Mouse (Mus musculus) retina, postnatal 1 day (tissue): Measurements from ENCODE around the gene Bmp2k.
A peak's percentile ranks its signal among the peaks of the same experiment; 100 is the strongest.

Experiments
- DNase-seq: peaks from one replicate; pipeline ENCODE4 v3.0.0-alpha.2; 2012

The Bmp2k gene

GRCm38 (mm10) chr5:97111207-97111910 lies 113.9 kb downstream of the Bmp2k start, which contains the start of gene Paqr3:
Paqr3 (minus strand) TSS chr5:97111596.
- DNase-seq, result peak; percentile 94

DNA sequence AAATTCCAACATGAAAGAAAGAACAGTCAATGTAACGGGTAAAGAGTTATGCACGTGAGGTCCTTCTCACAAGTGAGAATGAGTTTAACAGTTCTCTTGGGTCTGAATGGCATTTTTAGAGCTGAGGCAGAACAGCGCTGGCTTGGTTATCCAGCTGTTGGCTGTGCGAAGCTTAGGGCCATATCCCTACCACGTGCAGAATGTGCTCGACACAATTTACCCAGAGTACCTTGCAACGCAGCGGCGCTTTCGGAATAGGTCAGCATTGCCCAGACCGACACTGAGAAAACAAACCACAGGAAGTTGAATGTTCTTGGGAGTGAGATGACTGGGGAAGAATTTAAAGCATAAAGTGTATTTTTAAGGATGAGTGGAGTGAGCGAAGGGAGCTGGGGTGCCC lies 127.5 kb downstream of the Bmp2k start:
- no peak for DNase-seq

DNA sequence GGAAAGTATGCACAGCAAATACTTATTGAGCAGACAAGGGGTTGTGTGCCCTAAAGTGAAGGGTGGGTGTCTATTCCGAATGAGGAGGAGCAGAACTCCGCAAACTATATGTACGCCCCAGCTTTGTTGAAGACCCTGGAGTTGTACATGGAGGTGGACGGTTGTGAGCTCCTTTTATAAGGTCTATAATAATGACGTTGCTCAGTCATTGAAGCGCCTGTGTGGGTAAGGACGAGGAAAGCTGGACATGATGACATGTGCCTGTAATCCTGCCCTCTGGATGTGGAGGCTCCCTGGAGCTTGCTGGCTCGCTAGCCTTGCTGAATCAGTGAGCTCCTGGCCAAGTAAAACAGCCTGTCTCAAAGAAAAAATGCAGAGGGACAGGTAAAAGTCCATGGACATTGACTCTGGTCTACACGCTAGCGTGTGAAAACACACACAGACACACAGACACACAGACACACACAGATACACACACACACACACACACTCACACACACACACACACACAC lies 128.0 kb downstream of the Bmp2k start:
- no peak for DNase-seq

DNA sequence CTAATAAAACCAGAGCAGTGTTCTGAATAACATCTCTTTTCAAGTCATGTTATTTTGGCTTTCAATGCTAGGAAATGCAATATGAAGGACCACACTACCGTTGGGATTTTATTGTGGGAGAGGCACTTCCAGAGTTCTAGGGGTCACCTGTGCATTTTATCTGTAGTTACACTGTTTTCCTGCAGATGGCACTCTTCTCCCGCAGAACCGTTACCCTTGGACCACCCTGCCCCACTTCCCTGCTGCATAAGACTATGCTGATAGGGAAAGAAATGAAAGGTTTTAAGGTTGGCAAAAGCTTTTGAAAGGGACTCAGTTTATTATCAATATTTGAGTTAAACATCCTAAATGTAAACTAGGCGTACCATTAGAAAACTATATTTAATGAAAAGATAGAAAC lies 128.5 kb downstream of the Bmp2k start:
- peak; percentile 78 for DNase-seq

DNA sequence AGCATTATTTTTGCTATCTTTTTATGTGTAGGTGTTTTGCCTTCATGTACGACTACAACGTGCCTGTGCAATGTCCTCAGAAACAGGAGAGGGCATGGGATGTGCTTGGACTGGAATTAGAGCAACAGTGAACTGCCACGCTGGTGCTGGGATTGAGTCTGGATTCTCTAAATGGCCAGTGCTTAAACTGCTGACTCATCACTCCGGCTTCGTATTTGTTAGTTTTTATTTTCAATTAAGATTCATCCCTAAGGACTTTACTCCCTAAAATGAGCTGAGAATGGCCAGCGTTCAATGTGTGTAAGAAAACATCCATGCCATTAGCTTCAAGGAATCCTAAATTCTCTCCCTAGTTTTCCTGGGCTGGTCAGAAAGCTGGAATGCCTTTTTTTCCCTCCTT lies 129.8 kb downstream of the Bmp2k start:
- no peak for DNase-seq

- peak; percentile 88 for DNase-seq
Measured at GRCm38 (mm10) chr5:97128242-97129226, 131.0 kb downstream of the Bmp2k start.

- no peak for DNase-seq
Measured at GRCm38 (mm10) chr5:97129589-97129988, 132.1 kb downstream of the Bmp2k start.

- DNase-seq, result no peak
Measured at GRCm38 (mm10) chr5:97135331-97135730, 137.8 kb downstream of the Bmp2k start.
